Mouse (Mus musculus) liver, embryonic 14.5 days (tissue): ENCODE measurements around the gene Tmem9b.

Experiments used
- CTCF ChIP-seq: IDR thresholded peaks from 2 replicates; pipeline ENCODE4 v1.5.1; 2016; ENCODE audit warnings: antibody characterized with exemption, low read depth, control low read depth
- EP300 ChIP-seq: IDR thresholded peaks from 2 replicates; pipeline ENCODE4 v1.6.1; 2016; ENCODE audit warnings: antibody characterized with exemption, low read depth

GRCm38 (mm10) chr7:109694576-109695338 lies 57.9 kb downstream of the Tmem9b start:
- TF ChIP-seq CTCF: no peak
- TF ChIP-seq EP300: no peak
